Mouse (Mus musculus): ENCODE data around the gene Ccdc102a.

DNA sequence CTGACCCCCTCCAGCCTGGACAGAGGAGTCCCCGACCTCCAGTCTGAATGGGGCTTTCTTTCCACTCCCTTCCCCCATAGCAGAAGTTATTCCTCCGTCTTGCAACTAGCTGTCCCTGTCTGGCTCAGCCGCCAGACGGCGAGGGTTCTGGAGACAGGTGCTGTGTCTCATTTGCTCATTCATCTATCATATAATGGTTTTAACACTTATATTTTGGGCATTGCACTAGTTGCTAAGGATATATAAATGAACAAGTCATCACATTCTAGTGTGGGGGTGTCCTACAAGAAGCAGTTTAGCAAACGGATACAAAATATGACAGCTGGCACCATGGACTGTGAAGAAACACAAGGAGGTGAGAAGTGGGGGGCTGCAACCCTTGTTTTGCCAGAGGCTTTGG is 27.3 kb upstream of the Ccdc102a start:
- TF ChIP-seq POLR2A (IDR thresholded peaks at IDR 0.05; ENCODE audit: borderline replicate concordance, control insufficient read depth, low read depth, low read length) (no peak), CTCF (IDR thresholded peaks at IDR 0.05; ENCODE audit: control insufficient read depth, insufficient read depth, low read length) (no peak)
